In genomic region chr5:123866457-123866856, GRCm38 (mm10) we compare ENCODE assay signal across 19 mouse cellular contexts. TPM values are rescaled to one million over a fixed set of nuclear protein-coding genes. Genes with fewer than 3 reads are reported as not detected.
"Had no signal": no experiment of that assay in that cellular context is flagged by ENCODE, and none has a peak within 500 bp of the region (broad histone marks: within the 10 kb centered on the region; RNA-seq: fewer than 3 reads in every experiment).

No protein-coding gene starts in this region.

- H3K4me3 ChIP-seq: neural tube, embryonic 12.5 days; neural tube, embryonic 13.5 days; neural tube, embryonic 15.5 days; stomach, embryonic 15.5 days had no signal

- H3K9ac ChIP-seq: neural tube, embryonic 12.5 days; neural tube, embryonic 13.5 days; neural tube, embryonic 15.5 days; stomach, embryonic 15.5 days had no signal

- H3K27me3 ChIP-seq: neural tube, embryonic 12.5 days; neural tube, embryonic 13.5 days; neural tube, embryonic 15.5 days; stomach, embryonic 15.5 days had no signal

- H3K27ac ChIP-seq: neural tube, embryonic 12.5 days; neural tube, embryonic 13.5 days; neural tube, embryonic 15.5 days had no signal

- DNase-seq: retina, postnatal 1 day; right cerebral cortex, adult 18-20 months; right cerebral cortex, postnatal 14 days; right cerebral cortex, postnatal 25 days; right cerebral cortex, postnatal 4 days; spleen, adult 18-20 months; thymus, adult 18-20 months; thymus, adult 2 months; thymus, postnatal 14 days; thymus, postnatal 25 days; thymus, postnatal 36 days; thymus, postnatal 4 days had no signal

- H3K4me1 ChIP-seq: neural tube, embryonic 12.5 days; neural tube, embryonic 13.5 days; neural tube, embryonic 15.5 days; stomach, embryonic 15.5 days had no signal

- H3K36me3 ChIP-seq: neural tube, embryonic 12.5 days; neural tube, embryonic 13.5 days; neural tube, embryonic 15.5 days; stomach, embryonic 15.5 days had no signal

- H3K4me2 ChIP-seq: neural tube, embryonic 12.5 days; neural tube, embryonic 13.5 days; neural tube, embryonic 15.5 days; stomach, embryonic 15.5 days had no signal

- H3K9me3 ChIP-seq: neural tube, embryonic 12.5 days; neural tube, embryonic 13.5 days; neural tube, embryonic 15.5 days; stomach, embryonic 15.5 days had no signal

RNA-seq across cellular contexts. Expression of gene Hcar2, which starts 1.2 kb away (rescaled TPM):
- polyA plus RNA-seq: neural tube, embryonic 12.5 days; neural tube, embryonic 13.5 days; neural tube, embryonic 14.5 days had no signal

RNA-seq across cellular contexts. Expression of gene Hcar1, which starts 13.4 kb away (rescaled TPM):
- total RNA-seq: neutrophil, adult 5-6 weeks had no signal
- polyA plus RNA-seq: neural tube, embryonic 11.5 days; neural tube, embryonic 12.5 days had no signal
